Mouse (Mus musculus): ENCODE data around the gene Tmem214. TPM values are rescaled to one million over a fixed set of nuclear protein-coding genes. Genes with fewer than 3 reads are reported as not detected.

The Tmem214 gene
- polyA plus RNA-seq, 1 experiment from 2014 or later, result 82.6 TPM

DNA sequence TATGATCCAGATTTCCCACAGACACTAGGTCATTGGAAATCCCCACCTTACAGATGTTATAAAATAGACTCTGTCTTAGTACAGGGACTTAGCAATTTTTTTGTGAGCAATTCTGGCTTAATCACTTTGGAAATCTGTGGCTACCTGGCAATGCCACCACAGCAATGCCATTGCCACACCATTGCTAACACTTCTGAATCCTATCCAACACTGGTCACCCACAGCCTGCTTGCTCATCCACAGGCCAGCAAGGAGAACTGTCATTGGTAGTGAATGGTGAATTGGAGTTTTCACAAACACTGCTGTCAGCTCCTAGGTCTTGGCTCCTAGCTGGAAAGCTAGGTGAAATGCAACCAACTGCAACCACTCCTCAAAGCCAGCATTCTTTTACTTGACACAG is 42.7 kb downstream of the Tmem214 start:
- in situ Hi-C loops (cut with MboI; ENCODE audit: low pct_unique_long_range_greater_than_20kb), result loop anchor here (10.0 kb wide), 1 partner anchor 196 kb away; the partner anchor contains the start of gene Dpysl5
- CTCF ChIA-PET, result interaction anchor here (1.1 kb wide), 1 partner anchor 11 kb away, joined by 3 read pairs; the partner anchor contains the start of gene Khk
- POLR2A ChIA-PET, result interaction anchor here (11.3 kb wide), 1 partner anchor 19 kb away, joined by 91 read pairs; the partner anchor contains the start of gene Agbl5
- ATAC-seq (no peak), DNase-seq (ENCODE audit: low read depth, low spot score) (no peak)
- TF ChIP-seq CTCF (IDR thresholded peaks at IDR 0.05), result no peak
- H3K27me3 ChIP-seq, result no peaks in the 10 kb centered on the region

DNA sequence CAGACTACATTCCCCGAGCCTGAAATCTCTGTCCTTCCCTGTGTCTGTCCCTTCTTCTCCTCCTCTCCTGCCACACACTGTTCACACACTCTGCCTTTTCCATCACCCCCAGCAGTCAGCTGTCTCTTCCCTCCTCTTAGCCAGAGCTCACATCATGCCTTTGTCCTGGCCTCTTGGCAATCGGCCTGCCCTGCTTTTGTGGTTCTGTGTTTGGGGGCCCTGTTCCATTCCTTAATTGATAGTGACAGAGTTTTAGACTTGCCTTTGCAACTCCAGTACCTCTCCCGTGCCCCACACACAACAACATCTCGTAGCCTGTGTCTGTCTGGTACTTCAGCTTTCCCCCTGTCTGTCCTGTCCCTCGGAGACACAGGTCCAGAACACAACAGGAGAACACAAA is 44.3 kb downstream of the Tmem214 start:
- POLR2A ChIA-PET, result interaction anchor here (1.2 to 11.3 kb wide), 2 partner anchors 20 to 113 kb away, joined by 3 to 91 read pairs; partner anchors contain the start of gene Agbl5
- TF ChIP-seq CTCF (IDR thresholded peaks at IDR 0.05), result no peak
- no peak for ATAC-seq
- CTCF ChIA-PET, result interaction anchor here (1.4 kb wide), 1 partner anchor 18 kb away, joined by 4 read pairs; no protein-coding TSS in a partner anchor
- in situ Hi-C loops (cut with MboI; ENCODE audit: low pct_unique_long_range_greater_than_20kb), result loop anchor here (10.0 kb wide), 1 partner anchor 197 kb away; the partner anchor contains the start of gene Dpysl5
- no peaks in the 10 kb centered on the region for H3K27me3 ChIP-seq
- DNase-seq (ENCODE audit: low read depth, low spot score), result no peak

DNA sequence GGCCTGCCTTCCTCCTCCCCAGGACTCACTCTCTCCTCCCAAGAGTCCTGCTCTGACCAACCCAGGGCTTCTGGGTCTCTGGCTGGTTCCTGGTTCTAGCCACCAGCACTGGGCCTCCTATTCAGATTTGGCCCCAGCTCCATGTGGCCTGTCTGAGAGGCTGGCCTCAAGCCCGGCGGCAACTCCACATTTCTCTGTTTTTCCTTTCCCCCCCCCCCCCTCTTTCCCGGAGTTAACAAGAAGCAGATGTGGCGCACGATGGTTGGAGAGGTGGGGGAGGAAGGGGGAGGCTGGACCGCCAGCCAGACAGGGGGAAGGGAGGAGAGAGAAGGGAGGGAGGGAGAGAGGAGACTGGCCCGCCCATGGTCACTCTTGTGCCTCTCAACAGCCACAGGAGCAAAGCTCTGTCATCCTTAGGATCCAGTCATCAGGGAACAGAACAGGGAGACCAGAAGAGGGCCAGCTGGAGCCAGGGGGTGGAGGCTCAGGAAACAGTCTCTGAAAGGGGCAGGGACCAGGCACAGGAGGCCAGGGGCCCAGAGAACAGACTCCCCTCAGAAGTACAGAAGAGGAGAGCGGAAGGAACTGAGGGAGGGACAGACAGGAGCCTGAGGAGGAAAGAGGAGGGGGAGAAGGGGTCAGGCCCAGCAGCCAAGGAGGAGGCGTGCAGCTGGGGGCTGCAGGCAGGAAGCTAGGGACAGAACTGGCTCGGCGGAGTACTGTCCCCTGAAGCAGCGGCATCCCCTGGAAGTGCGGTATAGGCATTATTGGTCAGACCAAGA is 45.4 kb downstream of the Tmem214 start, which contains the start of gene Emilin1:
Emilin1 (plus strand) TSS at position 343 of the 782 bp plus-strand sequence.
- ChIA-PET POLR2A (interaction anchor here (0.6 to 1.4 kb wide), 2 partner anchors 22 to 88 kb away, joined by 3 to 4 read pairs; no protein-coding TSS in a partner anchor), CTCF (interaction anchor here (1.4 to 5.0 kb wide), 2 partner anchors 17 to 107 kb away, joined by 4 to 24 read pairs; no protein-coding TSS in a partner anchor)
- in situ Hi-C loops (cut with MboI; ENCODE audit: low pct_unique_long_range_greater_than_20kb), result loop anchor here (10.0 kb wide), 1 partner anchor 198 kb away; the partner anchor contains the start of gene Dpysl5
- TF ChIP-seq CTCF (IDR thresholded peaks at IDR 0.05), result no peak
- DNase-seq (ENCODE audit: low read depth, low spot score) (no peak), ATAC-seq (no peak)
- H3K27me3 ChIP-seq, result no peaks in the 10 kb centered on the region

DNA sequence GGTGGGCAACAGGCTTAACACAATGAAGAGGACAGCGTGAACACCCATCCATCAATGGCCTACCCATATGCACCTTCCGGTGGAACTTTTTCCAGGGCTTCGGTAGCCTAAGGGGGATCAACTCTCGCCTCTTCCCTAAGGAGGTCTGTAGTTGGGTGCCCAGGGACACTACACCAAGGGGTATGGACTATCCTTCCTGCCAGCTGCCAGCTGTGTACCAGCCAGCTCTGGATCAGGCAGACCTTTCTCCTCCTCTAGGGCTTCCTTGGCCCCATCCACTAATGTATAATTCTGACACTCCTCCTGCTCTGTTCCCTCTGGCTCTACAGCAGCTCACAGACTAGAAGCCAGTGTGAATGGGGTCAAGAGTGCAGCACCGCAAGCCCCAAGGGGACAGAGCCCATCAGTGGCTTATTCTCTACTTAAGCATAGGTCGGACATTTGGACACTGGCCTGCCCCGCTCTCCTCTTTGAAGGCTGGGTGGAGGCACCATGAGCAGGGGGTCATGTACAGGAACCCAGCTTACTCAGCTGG is 46.4 kb downstream of the Tmem214 start:
- H3K27me3 ChIP-seq, result no peaks in the 10 kb centered on the region
- no peak for TF ChIP-seq CTCF (IDR thresholded peaks at IDR 0.05)
- CTCF ChIA-PET, result interaction anchor here (5.0 kb wide), 1 partner anchor 108 kb away, joined by 24 read pairs; no protein-coding TSS in a partner anchor
- in situ Hi-C loops (cut with MboI; ENCODE audit: low pct_unique_long_range_greater_than_20kb), result loop anchor here (10.0 kb wide), 1 partner anchor 199 kb away; the partner anchor contains the start of gene Dpysl5
- POLR2A ChIA-PET, result interaction anchor here (1.4 to 2.0 kb wide), 2 partner anchors 23 to 27 kb away, joined by 3 to 5 read pairs; no protein-coding TSS in a partner anchor
- DNase-seq (ENCODE audit: low read depth, low spot score) (no peak), ATAC-seq (no peak)

DNA sequence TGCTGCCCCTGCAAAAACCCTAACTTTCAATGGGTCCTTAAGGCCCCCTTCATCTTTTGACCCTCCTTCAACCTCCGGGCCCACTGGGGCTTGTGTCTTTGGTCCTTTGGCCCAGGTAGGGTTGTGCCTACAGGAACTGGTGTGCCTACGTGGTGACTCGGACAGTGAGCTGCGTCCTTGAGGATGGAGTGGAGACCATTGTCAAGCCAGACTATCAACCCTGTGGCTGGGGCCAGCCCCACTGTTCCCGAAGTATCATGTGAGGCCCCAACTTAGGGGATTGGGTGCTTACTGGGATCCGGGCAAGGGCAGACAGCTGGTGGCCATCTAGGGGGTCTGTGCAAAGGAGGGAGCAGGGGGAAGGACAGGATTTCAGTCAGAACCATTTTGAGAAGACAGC is 47.0 kb downstream of the Tmem214 start:
- ChIA-PET POLR2A (interaction anchor here (0.7 to 2.0 kb wide), 2 partner anchors 12 to 27 kb away, joined by 3 to 5 read pairs; no protein-coding TSS in a partner anchor), CTCF (interaction anchor here (0.6 to 5.0 kb wide), 7 partner anchors 21 to 119 kb away, joined by 3 to 24 read pairs (median 4); partner anchors contain the start of gene Agbl5)

DNA sequence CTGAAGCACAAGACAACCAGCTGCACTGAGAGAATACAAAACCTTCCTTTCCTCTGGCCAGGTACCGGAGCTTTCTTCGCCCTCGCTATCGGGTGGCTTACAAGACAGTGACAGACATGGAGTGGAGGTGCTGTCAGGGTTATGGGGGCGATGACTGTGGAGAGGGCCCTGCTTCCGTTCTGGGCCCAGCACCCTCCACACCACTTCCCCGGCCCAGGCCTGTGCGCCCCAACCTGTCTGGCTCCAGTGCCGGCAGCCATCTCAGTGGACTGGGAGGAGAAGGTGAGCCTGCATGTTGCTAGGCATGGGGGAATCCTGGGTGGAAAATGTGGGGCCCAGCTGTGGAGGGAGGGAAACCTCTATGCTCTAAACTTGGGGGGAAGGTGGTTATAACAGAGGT is 47.6 kb downstream of the Tmem214 start:
- CTCF ChIA-PET, result interaction anchor here (0.6 to 5.0 kb wide), 9 partner anchors 11 to 121 kb away, joined by 3 to 24 read pairs (median 4); partner anchors contain the start of gene Agbl5
- POLR2A ChIA-PET, result interaction anchor here (0.7 to 2.0 kb wide), 3 partner anchors 13 to 61 kb away, joined by 3 to 5 read pairs (median 3); no protein-coding TSS in a partner anchor
- H3K27me3 ChIP-seq, result no peaks in the 10 kb centered on the region
- no peak for ATAC-seq
- in situ Hi-C loops (cut with MboI; ENCODE audit: low pct_unique_long_range_greater_than_20kb), result loop anchor here (5.0 to 10.0 kb wide), 2 partner anchors 103 to 201 kb away; partner anchors contain the start of genes Dpysl5 and Mapre3
- DNase-seq (ENCODE audit: low read depth, low spot score), result no peak
- no peak for TF ChIP-seq CTCF (IDR thresholded peaks at IDR 0.05)

More for the DNA sequence above, 47.0 kb downstream of the Tmem214 start:
- H3K27me3 ChIP-seq, result no peaks in the 10 kb centered on the region
- ATAC-seq (no peak), DNase-seq (ENCODE audit: low read depth, low spot score) (no peak)
- no peak for TF ChIP-seq CTCF (IDR thresholded peaks at IDR 0.05)
- in situ Hi-C loops (cut with MboI; ENCODE audit: low pct_unique_long_range_greater_than_20kb), result loop anchor here (5.0 to 10.0 kb wide), 2 partner anchors 103 to 200 kb away; partner anchors contain the start of genes Dpysl5 and Mapre3

DNA sequence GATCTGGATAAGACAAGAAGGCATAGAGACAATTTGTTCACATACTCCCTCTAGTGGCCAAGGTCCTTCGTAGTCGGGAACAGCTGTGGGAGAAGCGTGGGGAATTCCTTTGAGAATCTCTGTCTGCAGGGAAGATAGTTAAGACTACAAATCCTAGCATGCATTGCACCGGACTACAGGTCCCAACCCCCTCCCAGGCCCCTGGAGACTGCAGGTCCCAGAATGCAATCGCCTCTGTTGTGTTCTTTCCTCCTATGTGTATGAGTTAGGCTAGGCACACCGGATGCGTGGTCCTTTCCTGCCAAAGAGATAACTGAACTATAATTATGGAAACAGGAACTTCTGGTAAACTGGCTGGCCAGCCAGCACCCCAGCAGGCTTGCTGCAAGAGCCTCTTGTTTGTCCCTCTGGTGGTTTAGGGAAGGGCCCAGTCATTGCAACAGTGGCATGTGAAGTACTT is 48.2 kb downstream of the Tmem214 start:
- ChIA-PET POLR2A (interaction anchor here (1.5 to 2.0 kb wide), 2 partner anchors 28 to 62 kb away, joined by 3 to 5 read pairs; no protein-coding TSS in a partner anchor), CTCF (interaction anchor here (0.7 to 5.0 kb wide), 8 partner anchors 11 to 122 kb away, joined by 3 to 24 read pairs (median 6); partner anchors contain the start of gene Agbl5)
- no peak for TF ChIP-seq CTCF (IDR thresholded peaks at IDR 0.05)
- no peaks in the 10 kb centered on the region for H3K27me3 ChIP-seq
- ATAC-seq (peak; percentile 84), DNase-seq (ENCODE audit: low read depth, low spot score) (peak; percentile 94)
- in situ Hi-C loops (cut with MboI; ENCODE audit: low pct_unique_long_range_greater_than_20kb), result loop anchor here (5.0 to 10.0 kb wide), 2 partner anchors 104 to 201 kb away; partner anchors contain the start of genes Dpysl5 and Mapre3

DNA sequence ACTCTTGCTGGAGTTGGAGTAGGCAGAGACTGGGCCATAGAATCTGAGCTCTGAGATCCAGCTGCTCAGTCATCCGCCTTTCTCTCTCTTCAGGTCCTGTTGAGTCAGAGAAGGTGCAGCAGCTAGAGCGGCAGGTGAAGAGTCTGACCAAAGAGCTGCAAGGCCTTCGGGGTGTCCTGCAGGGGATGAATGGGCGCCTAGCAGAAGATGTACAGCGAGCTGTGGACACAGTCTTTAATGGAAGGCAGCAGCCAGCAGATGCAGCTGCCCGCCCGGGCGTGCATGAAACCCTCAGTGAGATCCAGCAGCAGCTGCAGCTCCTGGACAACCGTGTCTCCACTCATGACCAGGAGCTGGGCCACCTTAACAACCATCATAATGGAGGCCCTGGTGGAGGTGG is 49.0 kb downstream of the Tmem214 start:
- CTCF ChIA-PET, result interaction anchor here (0.9 to 5.0 kb wide), 8 partner anchors 13 to 123 kb away, joined by 3 to 24 read pairs (median 4); partner anchors contain the start of gene Agbl5
- ATAC-seq (no peak), DNase-seq (ENCODE audit: low read depth, low spot score) (no peak)
- TF ChIP-seq CTCF (IDR thresholded peaks at IDR 0.05), result no peak
- in situ Hi-C loops (cut with MboI; ENCODE audit: low pct_unique_long_range_greater_than_20kb), result loop anchor here (5.0 to 10.0 kb wide), 2 partner anchors 105 to 202 kb away; partner anchors contain the start of genes Dpysl5 and Mapre3
- H3K27me3 ChIP-seq, result no peaks in the 10 kb centered on the region
- POLR2A ChIA-PET, result interaction anchor here (0.7 to 1.5 kb wide), 3 partner anchors 29 to 63 kb away, joined by 3 to 6 read pairs (median 4); no protein-coding TSS in a partner anchor

DNA sequence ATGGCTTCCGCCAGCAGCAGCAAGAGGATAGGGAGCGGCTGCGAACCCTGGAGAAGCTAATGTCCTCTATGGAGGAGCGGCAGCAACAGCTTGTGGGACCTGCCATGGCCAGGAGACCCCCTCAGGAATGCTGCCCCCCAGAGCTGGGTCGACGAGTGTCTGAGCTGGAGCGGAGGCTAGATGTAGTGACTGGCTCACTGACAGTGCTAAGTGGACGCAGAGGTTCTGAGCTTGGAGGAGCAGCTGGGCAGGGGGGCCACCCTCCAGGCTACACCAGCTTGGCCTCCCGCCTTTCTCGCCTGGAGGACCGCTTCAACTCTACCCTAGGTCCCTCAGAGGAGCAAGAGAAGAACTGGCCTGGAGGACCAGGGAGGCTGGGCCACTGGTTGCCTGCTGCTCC is 49.5 kb downstream of the Tmem214 start:
- ATAC-seq (no peak), DNase-seq (ENCODE audit: low read depth, low spot score) (no peak)
- in situ Hi-C loops (cut with MboI; ENCODE audit: low pct_unique_long_range_greater_than_20kb), result loop anchor here (5.0 to 10.0 kb wide), 2 partner anchors 105 to 203 kb away; partner anchors contain the start of genes Dpysl5 and Mapre3
- ChIA-PET POLR2A (interaction anchor here (1.0 to 1.4 kb wide), 2 partner anchors 30 to 36 kb away, joined by 3 to 4 read pairs; no protein-coding TSS in a partner anchor), CTCF (interaction anchor here (0.9 to 5.0 kb wide), 7 partner anchors 12 to 111 kb away, joined by 3 to 24 read pairs (median 6); partner anchors contain the start of gene Agbl5)
- TF ChIP-seq CTCF (IDR thresholded peaks at IDR 0.05), result no peak
- H3K27me3 ChIP-seq, result no peaks in the 10 kb centered on the region

Measured in Patski (cell line).